Mouse (Mus musculus) midbrain, embryonic 13.5 days (tissue): ENCODE measurements around the gene Miox. TPM values are rescaled to one million over a fixed set of nuclear protein-coding genes. Genes with fewer than 3 reads are reported as not detected.

Experiments
- ATAC-seq: fragments of 200-750 bp; cut with Nextera tagmentation; 2 replicates; pipeline ENCODE4 v1.8.0; 2017; ENCODE audit warnings: mild to moderate bottlenecking, moderate TSS enrichment, moderate library complexity
- H3K27ac ChIP-seq: fragments of 300-500 bp; sonication (generic); 2 replicates; pipeline ENCODE4 v1.5.1; 2015; ENCODE audit warnings: inconsistent platforms, mild to moderate bottlenecking, moderate library complexity
- H3K27me3 ChIP-seq: fragments of 300-500 bp; sonication (generic); 2 replicates; pipeline ENCODE4 v1.6.1; 2015; ENCODE audit warnings: mild to moderate bottlenecking, inconsistent platforms
- H3K36me3 ChIP-seq: fragments of 300-500 bp; sonication (generic); 2 replicates; pipeline ENCODE4 v1.6.1; 2015; ENCODE audit warnings: mild to moderate bottlenecking, inconsistent platforms
- H3K4me1 ChIP-seq: fragments of 300-500 bp; sonication (generic); replicated peaks from 2 replicates; pipeline ENCODE4 v1.6.1; 2015; ENCODE audit warnings: inconsistent platforms
- H3K4me2 ChIP-seq: fragments of 300-500 bp; sonication (generic); replicated peaks from 2 replicates; pipeline ENCODE4 v1.6.1; 2015; ENCODE audit warnings: moderate library complexity, mild to moderate bottlenecking, inconsistent platforms
- H3K4me3 ChIP-seq: fragments of 300-500 bp; sonication (generic); replicated peaks from 2 replicates; pipeline ENCODE4 v1.5.1; 2015; ENCODE audit warnings: mild to moderate bottlenecking, inconsistent platforms
- H3K9ac ChIP-seq: fragments of 300-500 bp; sonication (generic); replicated peaks from 2 replicates; pipeline ENCODE4 v1.6.1; 2015; ENCODE audit warnings: mild to moderate bottlenecking, inconsistent platforms
- H3K9me3 ChIP-seq: fragments of 300-500 bp; sonication (generic); 2 replicates; pipeline ENCODE4 v1.6.1; 2016; ENCODE audit warnings: mild to moderate bottlenecking, inconsistent platforms
- WGBS: fragments of 180-500 bp; shearing (Covaris S2); methylation state at CpG from one replicate; pipeline ENCODE4 v1.1.7; 2015; 5-methylcytosine and 5-hydroxymethylcytosine counted together
- polyA plus RNA-seq: library from polyadenylated mRNA; unstranded; fragments of >200 nt; fragmentation: Nextera tagmentation; extraction: Ambion mirVana; gene quantifications from 2 replicates; pipeline ENCODE4 v1.2.1, GENCODE M21; 2015

Miox gene
- polyA plus RNA-seq, 1 experiment from 2014 or later, result not detected

DNA sequence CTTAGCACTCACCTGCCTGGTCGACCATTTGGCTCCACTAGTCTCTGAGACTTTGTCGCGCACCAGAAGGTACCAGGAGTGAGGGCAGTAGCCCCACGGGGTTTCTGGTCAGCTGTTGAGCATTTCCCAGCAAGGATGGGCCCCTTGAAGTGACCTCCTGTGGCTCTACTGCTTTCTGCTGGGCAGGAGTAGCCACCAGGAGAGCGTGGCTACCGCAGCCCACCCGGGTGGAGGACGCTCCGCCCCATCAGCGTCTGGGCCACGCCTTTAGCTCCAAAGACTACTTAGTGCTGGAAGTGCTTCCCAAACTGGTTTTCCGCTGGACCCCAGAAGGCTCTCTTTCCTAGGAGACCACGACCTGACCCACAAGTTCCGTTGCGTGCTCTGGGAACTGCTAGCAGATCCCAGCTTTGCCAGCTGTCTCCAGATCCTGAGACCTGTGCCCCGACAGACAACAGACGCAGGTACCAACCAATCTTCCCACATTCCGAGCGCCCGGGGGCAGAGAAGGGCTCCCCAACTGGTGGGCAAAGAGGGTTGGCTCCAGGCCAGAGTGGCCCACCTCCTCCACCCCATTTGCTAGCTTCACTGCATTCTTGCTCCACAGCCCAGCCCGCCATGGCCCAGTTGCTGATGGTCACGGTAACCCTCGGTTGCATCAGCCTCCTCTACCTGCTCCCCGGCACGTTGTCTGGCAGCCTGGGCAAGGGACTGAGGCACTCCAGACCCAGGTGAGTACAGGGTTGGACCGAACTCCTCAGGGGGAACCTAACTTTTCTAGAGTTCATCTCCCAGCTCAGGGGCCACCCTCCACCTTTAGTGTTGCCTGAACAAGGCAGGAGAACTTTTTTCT, 11.3 kb upstream of the Miox start, which contains the start of gene Adm2:
Adm2 (plus strand) TSS at position 51 of the 853 bp plus-strand sequence.
- Histone ChIP-seq H3K27me3 (peaks cover 25% of the 10 kb centered on the region), H3K9ac (no peak within 1 kb of the TSS)

DNA sequence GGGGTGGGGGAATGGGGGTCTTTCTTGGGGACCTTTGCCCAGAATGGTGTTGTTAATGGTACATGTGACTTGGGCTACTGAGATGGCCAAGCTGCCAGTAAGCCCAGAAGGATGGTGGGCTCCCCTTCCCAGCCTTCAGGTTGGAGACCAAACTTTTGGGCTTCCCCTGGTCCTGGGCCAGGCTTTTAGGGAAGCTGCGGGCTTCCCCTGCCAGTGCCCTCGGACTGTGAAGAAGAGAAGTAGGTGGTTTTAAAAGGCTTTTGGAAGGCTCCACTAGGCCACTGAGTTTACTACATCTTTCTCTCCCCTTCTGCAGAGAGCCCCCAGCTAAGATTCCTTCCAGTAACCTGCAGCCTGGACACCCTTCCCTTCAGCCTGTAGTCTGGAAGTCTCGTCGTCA, 10.5 kb upstream of the Miox start:
- Histone ChIP-seq H3K36me3 (no peaks in the 10 kb centered on the region), H3K9ac (no peak overlapping the region), H3K9me3 (no peaks in the 10 kb centered on the region), H3K4me3 (no peak overlapping the region), H3K4me2 (no peak overlapping the region), H3K27me3 (peaks cover 21% of the 10 kb centered on the region), H3K4me1 (0 out of 2 replicates have a peak, but pooled peaks cover 6% of the 10 kb centered on the region), H3K27ac (no peak overlapping the region)
- 90% methylated on average over 4 of the region's 4 CpGs for WGBS
- no peak for ATAC-seq

More for the DNA sequence above, 11.3 kb upstream of the Miox start, which contains the start of gene Adm2:
- ATAC-seq, result no peak
- Histone ChIP-seq H3K4me2 (peak within 1 kb of the TSS; percentile 31), H3K27ac (no peak within 1 kb of the TSS), H3K4me1 (0 out of 2 replicates have a peak, but pooled peaks cover 6% of the 10 kb centered on the region), H3K9me3 (no peaks in the 10 kb centered on the region), H3K36me3 (no peaks in the 10 kb centered on the region), H3K4me3 (no peak within 1 kb of the TSS)
- WGBS, result 9% methylated on average over 26 of the region's 26 CpGs

DNA sequence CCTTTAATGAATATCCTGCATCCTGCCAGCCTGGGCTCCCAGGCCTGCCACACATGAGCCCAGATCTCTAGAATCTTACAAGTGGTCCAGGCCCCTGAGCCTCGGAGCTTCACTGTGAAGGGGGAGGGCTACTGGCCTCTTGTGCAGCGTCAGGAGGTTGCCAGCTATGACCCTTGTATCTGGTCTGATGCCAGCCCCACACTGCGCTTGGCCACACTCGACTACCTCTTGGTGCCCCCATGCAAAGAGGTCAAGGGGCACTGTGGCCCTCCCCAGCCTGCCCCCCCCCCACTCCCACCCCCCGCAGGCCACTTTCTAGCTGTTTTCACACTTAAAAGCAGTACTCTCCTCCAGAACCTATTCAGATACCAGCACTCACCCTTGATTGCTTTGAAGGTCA, 7.8 kb upstream of the Miox start:
- no peak overlapping the region for H3K27ac ChIP-seq
- H3K9ac ChIP-seq, result no peak overlapping the region
- peaks cover 19% of the 10 kb centered on the region for H3K27me3 ChIP-seq
- H3K4me1 ChIP-seq, result 0 out of 2 replicates have a peak, but pooled peaks cover 6% of the 10 kb centered on the region
- WGBS, result 71% methylated on average over 5 of the region's 5 CpGs
- H3K4me2 ChIP-seq, result no peak overlapping the region
- no peaks in the 10 kb centered on the region for H3K9me3 ChIP-seq
- no peaks in the 10 kb centered on the region for H3K36me3 ChIP-seq
- no peak overlapping the region for H3K4me3 ChIP-seq
- ATAC-seq, result no peak

- H3K27me3 ChIP-seq, result no peaks in the 10 kb centered on the region
- H3K4me2 ChIP-seq, result no peak overlapping the region
- H3K36me3 ChIP-seq, result no peaks in the 10 kb centered on the region
- no peaks in the 10 kb centered on the region for H3K9me3 ChIP-seq
- no peak overlapping the region for H3K9ac ChIP-seq
- no peak overlapping the region for H3K27ac ChIP-seq
- H3K4me3 ChIP-seq, result no peak overlapping the region
- 83% methylated on average over 17 of the region's 17 CpGs for WGBS
- ATAC-seq, result no peak
- no peaks in the 10 kb centered on the region for H3K4me1 ChIP-seq
Measured at GRCm38 (mm10) chr15:89334774-89335537, 758 bp downstream of the Miox start.

DNA sequence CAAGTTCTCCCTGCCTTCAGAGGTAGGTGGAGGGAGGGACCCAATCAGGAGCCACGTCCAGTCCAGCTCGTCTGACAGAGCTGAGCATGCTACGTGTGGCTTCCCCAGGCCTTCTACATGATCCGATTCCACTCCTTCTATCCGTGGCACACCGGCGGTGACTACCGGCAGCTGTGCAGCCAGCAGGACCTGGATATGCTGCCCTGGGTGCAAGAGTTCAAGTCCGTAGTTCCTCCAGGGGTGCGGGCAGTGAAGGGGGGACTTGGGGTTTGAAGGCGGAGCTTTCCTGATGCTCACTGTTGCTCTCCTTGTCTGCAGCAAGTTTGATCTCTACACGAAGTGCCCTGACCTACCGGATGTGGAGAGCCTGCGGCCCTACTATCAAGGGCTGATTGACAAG, 2.2 kb downstream of the Miox start:
- no peak overlapping the region for H3K27ac ChIP-seq
- ATAC-seq, result no peak
- no peak overlapping the region for H3K4me3 ChIP-seq
- no peaks in the 10 kb centered on the region for H3K9me3 ChIP-seq
- no peaks in the 10 kb centered on the region for H3K36me3 ChIP-seq
- H3K27me3 ChIP-seq, result no peaks in the 10 kb centered on the region
- H3K9ac ChIP-seq, result no peak overlapping the region
- no peak overlapping the region for H3K4me2 ChIP-seq
- 87% methylated on average over 14 of the region's 14 CpGs for WGBS
- H3K4me1 ChIP-seq, result no peaks in the 10 kb centered on the region

DNA sequence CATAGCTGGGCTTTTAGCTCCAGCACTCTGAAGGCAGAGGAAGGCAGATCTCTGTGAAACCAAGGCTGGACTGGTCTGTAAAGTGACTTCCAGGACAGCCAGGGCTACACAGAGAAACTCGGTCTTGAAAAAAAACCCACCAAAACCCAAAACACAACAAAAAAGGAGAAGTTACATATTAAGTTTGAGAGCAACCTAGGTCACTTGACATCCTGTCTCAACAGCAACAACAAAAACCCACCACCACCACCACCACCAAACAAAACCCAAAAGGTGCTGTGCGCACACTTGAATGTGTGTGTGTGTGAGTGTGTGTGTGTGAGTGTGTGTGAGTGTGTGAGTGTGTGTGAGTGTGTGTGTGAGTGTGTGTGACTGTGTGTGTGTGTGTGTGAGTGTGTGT, 5.5 kb downstream of the Miox start:
- WGBS, result 100% methylated on average over 2 of the region's 2 CpGs
- no peak for ATAC-seq
- H3K4me2 ChIP-seq, result no peak overlapping the region
- no peaks in the 10 kb centered on the region for H3K27me3 ChIP-seq
- no peak overlapping the region for H3K27ac ChIP-seq
- H3K9me3 ChIP-seq, result no peaks in the 10 kb centered on the region
- H3K4me3 ChIP-seq, result no peak overlapping the region
- H3K36me3 ChIP-seq, result no peaks in the 10 kb centered on the region
- no peak overlapping the region for H3K9ac ChIP-seq
- H3K4me1 ChIP-seq, result no peaks in the 10 kb centered on the region

GRCm38 (mm10) chr15:89340136-89340535, 5.9 kb downstream of the Miox start:
- WGBS, result 79% methylated on average over 3 of the region's 3 CpGs
- no peak overlapping the region for H3K9ac ChIP-seq
- no peaks in the 10 kb centered on the region for H3K9me3 ChIP-seq
- no peak overlapping the region for H3K4me2 ChIP-seq
- H3K27me3 ChIP-seq, result no peaks in the 10 kb centered on the region
- H3K4me3 ChIP-seq, result no peak overlapping the region
- no peak overlapping the region for H3K27ac ChIP-seq
- ATAC-seq, result no peak
- no peaks in the 10 kb centered on the region for H3K4me1 ChIP-seq
- H3K36me3 ChIP-seq, result no peaks in the 10 kb centered on the region

DNA sequence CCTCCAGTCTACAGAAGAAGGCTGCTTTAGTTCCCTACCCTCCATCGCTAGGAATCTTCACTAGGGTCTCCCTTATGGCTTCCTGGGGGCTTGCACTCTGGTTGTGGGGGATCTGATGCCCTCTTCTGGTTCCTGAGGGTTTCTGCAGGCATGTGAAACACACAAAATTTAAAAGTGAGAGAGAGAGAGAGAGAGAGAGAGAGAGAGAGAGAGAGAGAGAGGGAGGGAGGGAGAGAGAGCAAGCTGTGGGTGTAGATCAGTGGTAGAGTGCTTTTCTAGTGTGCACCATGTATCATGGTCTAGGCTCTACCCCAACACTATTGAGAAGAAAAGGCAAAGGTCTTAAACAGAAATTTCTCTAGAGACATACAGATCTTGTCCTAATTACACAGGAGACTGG, 7.5 kb downstream of the Miox start:
- Histone ChIP-seq H3K4me1 (no peaks in the 10 kb centered on the region), H3K9ac (no peak overlapping the region), H3K4me3 (no peak overlapping the region), H3K36me3 (no peaks in the 10 kb centered on the region), H3K4me2 (no peak overlapping the region), H3K27ac (no peak overlapping the region), H3K27me3 (no peaks in the 10 kb centered on the region), H3K9me3 (no peaks in the 10 kb centered on the region)
- WGBS, result 37% methylated on average over 1 of the region's 1 CpGs
- no peak for ATAC-seq

DNA sequence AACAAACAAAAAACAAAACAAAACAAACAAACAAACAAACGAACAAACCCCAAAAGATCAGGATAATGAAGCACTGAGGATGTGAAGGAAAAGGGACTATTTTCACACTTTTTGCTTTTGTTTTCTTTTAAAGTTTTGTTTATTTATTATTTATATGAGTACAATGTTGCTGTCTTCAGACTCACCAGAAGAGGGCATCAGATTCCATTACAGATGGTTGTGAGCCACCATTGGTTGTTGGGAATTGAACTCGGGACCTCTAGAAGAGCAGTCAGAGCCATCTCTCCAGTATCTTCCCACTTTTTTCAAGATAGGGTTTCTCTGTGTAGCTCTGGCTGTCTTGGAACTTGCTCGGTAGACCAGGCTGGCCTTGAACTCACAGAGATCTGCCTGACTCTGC, 9.1 kb downstream of the Miox start:
- Histone ChIP-seq H3K4me3 (no peak overlapping the region), H3K27ac (no peak overlapping the region), H3K27me3 (no peaks in the 10 kb centered on the region), H3K4me1 (no peaks in the 10 kb centered on the region), H3K9ac (no peak overlapping the region), H3K9me3 (no peaks in the 10 kb centered on the region), H3K36me3 (no peaks in the 10 kb centered on the region), H3K4me2 (no peak overlapping the region)
- 87% methylated on average over 3 of the region's 3 CpGs for WGBS
- no peak for ATAC-seq

GRCm38 (mm10) chr15:89350447-89350846, 16.2 kb downstream of the Miox start:
- H3K36me3 ChIP-seq, result peaks cover 42% of the 10 kb centered on the region
- WGBS, result 90% methylated on average over 5 of the region's 5 CpGs
- H3K9ac ChIP-seq, result no peak overlapping the region
- H3K4me3 ChIP-seq, result no peak overlapping the region
- no peak overlapping the region for H3K4me2 ChIP-seq
- H3K27me3 ChIP-seq, result no peaks in the 10 kb centered on the region
- peaks cover 14% of the 10 kb centered on the region for H3K4me1 ChIP-seq
- no peak for ATAC-seq
- H3K27ac ChIP-seq, result no peak overlapping the region
- no peaks in the 10 kb centered on the region for H3K9me3 ChIP-seq

- Histone ChIP-seq H3K9ac (no peak overlapping the region), H3K4me1 (peaks cover 17% of the 10 kb centered on the region), H3K27ac (no peak overlapping the region), H3K4me2 (no peak overlapping the region), H3K36me3 (peaks cover 42% of the 10 kb centered on the region), H3K27me3 (no peaks in the 10 kb centered on the region), H3K9me3 (no peaks in the 10 kb centered on the region), H3K4me3 (no peak overlapping the region)
- WGBS, result 90% methylated on average over 15 of the region's 15 CpGs
- no peak for ATAC-seq
Measured at GRCm38 (mm10) chr15:89351302-89351701, 17.1 kb downstream of the Miox start.

- no peak for ATAC-seq
- Histone ChIP-seq H3K4me2 (no peak overlapping the region), H3K27me3 (no peaks in the 10 kb centered on the region), H3K4me3 (no peak overlapping the region), H3K9me3 (no peaks in the 10 kb centered on the region), H3K9ac (no peak overlapping the region), H3K36me3 (peaks cover 42% of the 10 kb centered on the region), H3K4me1 (peaks cover 24% of the 10 kb centered on the region), H3K27ac (no peak overlapping the region)
- 94% methylated on average over 14 of the region's 14 CpGs for WGBS
Measured at GRCm38 (mm10) chr15:89352054-89352453, 17.9 kb downstream of the Miox start.
